Mouse (Mus musculus): ENCODE data around the gene Gkap1.

GRCm38 (mm10) chr13:58301961-58302360 is 26.5 kb upstream of the Gkap1 start:
- TF ChIP-seq EP300 (IDR thresholded peaks at IDR 0.05) (no peak), CTCF (IDR thresholded peaks at IDR 0.05) (no peak)

Data from lung, postnatal 0 days (tissue).